Mouse (Mus musculus): ENCODE data around the gene Chd2. TPM values are rescaled to one million over a fixed set of nuclear protein-coding genes. Genes with fewer than 3 reads are reported as not detected.
"Not testable (repeated sequence)": the region's sequence is repeated elsewhere in the genome, so short reads cannot be mapped to it uniquely, and the experiment has no call there.

The Chd2 gene
- total and polyA plus RNA-seq, 3 experiments = 76.7 to 217 (median 125) TPM

- Histone ChIP-seq H3K4me1 (ENCODE audit: insufficient read depth, low read depth, low read length) (peaks cover 65% of the 10 kb centered on the region), H3K9me3 (replicated peaks) (no peaks in the 10 kb centered on the region), H3K27me3 (ENCODE audit: insufficient read depth, low read length) (no peaks in the 10 kb centered on the region), H3K4me3 (ENCODE audit: low read depth, low read length) (no peak overlapping the region), H3K36me3 (replicated peaks) (peaks cover 83% of the 10 kb centered on the region)
- DNase-seq (ENCODE audit: low spot score) = no peak
- TF ChIP-seq CTCF (IDR thresholded peaks at IDR 0.05; ENCODE audit: low read depth, low read length) = no peak
- TF ChIP-seq POLR2AphosphoS5 (IDR thresholded peaks at IDR 0.05; ENCODE audit: insufficient replicate concordance, low read depth, low read length) = no peak
- no peak for TF ChIP-seq GATA2 (IDR thresholded peaks at IDR 0.05; ENCODE audit: borderline replicate concordance, low read depth, low read length)
- TF ChIP-seq GATA1 (IDR thresholded peaks at IDR 0.05; ENCODE audit: borderline replicate concordance, low read length) = no peak
- no peak for TF ChIP-seq TAL1 (conservative IDR thresholded peaks at IDR 0.05; ENCODE audit: low read depth, low read length)
- no peak for ATAC-seq (ENCODE audit: extremely low read depth, insufficient number of reproducible peaks, low FRiP score, poor library complexity, severe bottlenecking)
These were observed 22.4 kb downstream of the Chd2 start for GRCm38 (mm10) chr7:73519060-73519796.

- peaks cover 63% of the 10 kb centered on the region for H3K4me1 ChIP-seq (ENCODE audit: insufficient read depth, low read depth, low read length)
- DNase-seq (ENCODE audit: low spot score); H3K27me3 ChIP-seq (ENCODE audit: insufficient read depth, low read length); H3K9me3 ChIP-seq (replicated peaks); H3K4me3 ChIP-seq (ENCODE audit: low read depth, low read length): not testable (repeated sequence)
- ATAC-seq (ENCODE audit: extremely low read depth, insufficient number of reproducible peaks, low FRiP score, poor library complexity, severe bottlenecking) = peak; percentile 64
- peaks cover 86% of the 10 kb centered on the region for H3K36me3 ChIP-seq (replicated peaks)
These were observed 23.2 kb downstream of the Chd2 start for GRCm38 (mm10) chr7:73518373-73518980.

GRCm38 (mm10) chr7:73517432-73518054, 24.1 kb downstream of the Chd2 start:
- peak; percentile 92 for ATAC-seq (ENCODE audit: extremely low read depth, insufficient number of reproducible peaks, low FRiP score, poor library complexity, severe bottlenecking)
- H3K36me3 ChIP-seq (replicated peaks) = peaks cover 88% of the 10 kb centered on the region
- H3K9me3 ChIP-seq (replicated peaks) = no peaks in the 10 kb centered on the region
- H3K4me1 ChIP-seq (ENCODE audit: insufficient read depth, low read depth, low read length) = peaks cover 60% of the 10 kb centered on the region
- H3K4me3 ChIP-seq (ENCODE audit: low read depth, low read length) = no peak overlapping the region
- peak; percentile 29 for DNase-seq (ENCODE audit: low spot score)
- TF ChIP-seq TAL1 (conservative IDR thresholded peaks at IDR 0.05; ENCODE audit: low read depth, low read length) (no peak), GATA2 (IDR thresholded peaks at IDR 0.05; ENCODE audit: borderline replicate concordance, low read depth, low read length) (no peak)
- no peaks in the 10 kb centered on the region for H3K27me3 ChIP-seq (ENCODE audit: insufficient read depth, low read length)

- Histone ChIP-seq H3K4me3 (ENCODE audit: low read depth, low read length) (no peak overlapping the region; the same call in 1 of the 2 replicates), H3K4me1 (ENCODE audit: insufficient read depth, low read depth, low read length) (peaks cover 57% of the 10 kb centered on the region), H3K9me3 (replicated peaks) (no peaks in the 10 kb centered on the region), H3K36me3 (replicated peaks) (peaks cover 89% of the 10 kb centered on the region), H3K27me3 (ENCODE audit: insufficient read depth, low read length) (no peaks in the 10 kb centered on the region)
- ATAC-seq (ENCODE audit: extremely low read depth, insufficient number of reproducible peaks, low FRiP score, poor library complexity, severe bottlenecking) (no peak), DNase-seq (ENCODE audit: low spot score) (no peak)
- TF ChIP-seq TAL1 (conservative IDR thresholded peaks at IDR 0.05; ENCODE audit: low read depth, low read length) = no peak
- TF ChIP-seq POLR2AphosphoS5 (IDR thresholded peaks at IDR 0.05; ENCODE audit: insufficient replicate concordance, low read depth, low read length) = no peak
- no peak for TF ChIP-seq GATA1 (IDR thresholded peaks at IDR 0.05; ENCODE audit: borderline replicate concordance, low read length)
- no peak for TF ChIP-seq GATA2 (IDR thresholded peaks at IDR 0.05; ENCODE audit: borderline replicate concordance, low read depth, low read length)
- no peak for TF ChIP-seq CTCF (IDR thresholded peaks at IDR 0.05; ENCODE audit: low read depth, low read length)
These were observed 24.8 kb downstream of the Chd2 start for GRCm38 (mm10) chr7:73516820-73517219.

- no peaks in the 10 kb centered on the region for H3K9me3 ChIP-seq (replicated peaks)
- no peak for DNase-seq (ENCODE audit: low spot score)
- H3K4me1 ChIP-seq (ENCODE audit: insufficient read depth, low read depth, low read length) = peaks cover 42% of the 10 kb centered on the region
- TF ChIP-seq GATA2 (IDR thresholded peaks at IDR 0.05; ENCODE audit: borderline replicate concordance, low read depth, low read length) (no peak), TAL1 (conservative IDR thresholded peaks at IDR 0.05; ENCODE audit: low read depth, low read length) (no peak), GATA1 (IDR thresholded peaks at IDR 0.05; ENCODE audit: borderline replicate concordance, low read length) (no peak), CTCF (IDR thresholded peaks at IDR 0.05; ENCODE audit: low read depth, low read length) (no peak), POLR2AphosphoS5 (IDR thresholded peaks at IDR 0.05; ENCODE audit: insufficient replicate concordance, low read depth, low read length) (no peak)
- no peak overlapping the region for H3K4me3 ChIP-seq (ENCODE audit: low read depth, low read length)
- no peaks in the 10 kb centered on the region for H3K27me3 ChIP-seq (ENCODE audit: insufficient read depth, low read length)
- peaks cover 90% of the 10 kb centered on the region for H3K36me3 ChIP-seq (replicated peaks)
- ATAC-seq (ENCODE audit: extremely low read depth, insufficient number of reproducible peaks, low FRiP score, poor library complexity, severe bottlenecking) = no peak
These were observed 27.1 kb downstream of the Chd2 start for GRCm38 (mm10) chr7:73514560-73514959.

GRCm38 (mm10) chr7:73512422-73512821, 29.2 kb downstream of the Chd2 start:
- DNase-seq (ENCODE audit: low spot score) = no peak
- ATAC-seq (ENCODE audit: extremely low read depth, insufficient number of reproducible peaks, low FRiP score, poor library complexity, severe bottlenecking) = no peak
- TF ChIP-seq CTCF (IDR thresholded peaks at IDR 0.05; ENCODE audit: low read depth, low read length) (no peak), GATA2 (IDR thresholded peaks at IDR 0.05; ENCODE audit: borderline replicate concordance, low read depth, low read length) (no peak), GATA1 (IDR thresholded peaks at IDR 0.05; ENCODE audit: borderline replicate concordance, low read length) (no peak), TAL1 (conservative IDR thresholded peaks at IDR 0.05; ENCODE audit: low read depth, low read length) (no peak), POLR2AphosphoS5 (IDR thresholded peaks at IDR 0.05; ENCODE audit: insufficient replicate concordance, low read depth, low read length) (no peak)
- peaks cover 95% of the 10 kb centered on the region for H3K36me3 ChIP-seq (replicated peaks)
- no peak overlapping the region for H3K4me3 ChIP-seq (ENCODE audit: low read depth, low read length)
- no peaks in the 10 kb centered on the region for H3K9me3 ChIP-seq (replicated peaks)
- peaks cover 28% of the 10 kb centered on the region for H3K4me1 ChIP-seq (ENCODE audit: insufficient read depth, low read depth, low read length)
- no peaks in the 10 kb centered on the region for H3K27me3 ChIP-seq (ENCODE audit: insufficient read depth, low read length)

Measured in G1E (cell line).